Mouse (Mus musculus) inflammation-experienced regulatory T-cells (primary cell): ENCODE data around the gene Ryk. TPM values are rescaled to one million over a fixed set of nuclear protein-coding genes. Genes with fewer than 3 reads are reported as not detected.

Experiments
- polyA plus RNA-seq, 2 experiments: library from polyadenylated mRNA; unstranded; fragments of 100-300 nt; shearing (Covaris generic); gene quantifications; one replicate each; pipeline ENCODE4 v1.2.1; 2017

The Ryk gene
- polyA plus RNA-seq = 10 to 100 TPM in 1 of 2 experiments, 1 to 10 TPM in 1; 9.1 to 11.7 TPM

GRCm38 (mm10) chr9:102834742-102835591, at the start of gene Ryk:
Gene Ryk (plus strand): TSS chr9:102834917.

Other genes with a start within 250 kb of the Ryk start
- 10 to 100 TPM; 86.5 to 89.2 TPM for gene Anapc13, start 208.6 kb upstream of the Ryk start, polyA plus RNA-seq
- 10 to 100 TPM; 49.9 to 56.1 TPM for gene Cep63, start 208.4 kb upstream of the Ryk start, polyA plus RNA-seq
- under 1 TPM; 0.18 to 0.80 TPM for gene Amotl2, start 118.2 kb upstream of the Ryk start, polyA plus RNA-seq
- 1 to 10 TPM in 1 of 2 experiments, under 1 TPM in 1; 0.92 to 2.5 TPM for gene Slco2a1, start 153.8 kb downstream of the Ryk start, polyA plus RNA-seq